Mouse (Mus musculus) E14TG2a.4 (cell line): ENCODE data around the gene Adamts9.

Source experiments
- CTCF ChIP-seq: conservative IDR thresholded peaks from 2 replicates; pipeline ENCODE4 v1.5.1; 2014; ENCODE audit warnings: low read length
- NANOG ChIP-seq: IDR thresholded peaks from 2 replicates; pipeline ENCODE4 v1.6.1; 2014; ENCODE audit warnings: borderline replicate concordance, low read length, mixed read lengths
- POU5F1 ChIP-seq: IDR thresholded peaks from 2 replicates; pipeline ENCODE4 v1.6.1; 2014; ENCODE audit warnings: low read length, borderline replicate concordance

DNA sequence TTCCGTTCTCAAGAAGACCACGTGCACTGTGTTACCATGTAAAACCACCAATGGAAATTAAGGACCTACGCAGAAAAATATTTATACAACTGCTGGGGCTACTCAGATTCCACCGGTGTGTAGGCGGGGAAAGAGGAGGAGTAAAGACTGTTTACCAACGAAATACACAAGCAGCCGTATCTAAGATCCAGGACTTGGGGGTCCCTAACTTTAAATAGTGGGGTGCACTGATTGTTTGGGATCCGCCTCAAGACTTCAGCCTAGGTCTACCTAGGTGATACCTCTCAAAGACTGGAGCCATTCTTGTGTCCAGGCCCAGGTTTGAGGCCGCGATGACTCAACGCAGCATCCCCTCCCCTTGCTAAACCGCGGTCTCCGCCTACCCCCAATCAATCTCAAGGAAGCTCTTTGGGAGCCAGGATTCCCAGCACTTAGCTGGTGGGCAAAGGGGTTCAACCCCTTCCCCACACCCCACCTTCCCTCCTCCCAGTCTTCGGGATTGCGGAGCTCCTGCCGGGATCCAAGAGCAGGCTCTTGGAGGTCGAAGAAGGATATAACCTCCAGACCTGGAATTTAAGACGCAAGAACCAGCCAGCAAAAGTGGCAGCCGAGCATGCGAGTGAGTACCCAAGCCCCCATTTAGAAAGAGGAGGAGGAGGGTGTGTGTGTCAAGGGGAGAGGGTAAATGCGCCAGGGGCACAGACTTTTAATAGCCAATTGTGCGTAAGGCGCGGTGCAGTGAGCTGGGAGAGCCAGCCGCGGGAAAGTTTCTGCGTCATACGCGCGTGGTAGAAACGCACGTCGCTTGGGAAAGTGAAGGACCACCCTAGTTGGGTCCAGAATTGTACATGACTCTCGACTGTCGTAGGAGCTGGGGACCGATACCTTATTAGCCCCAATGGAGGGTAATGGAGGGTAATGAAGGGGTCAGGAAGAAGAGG, 2.8 kb downstream of the Adamts9 start:
- TF ChIP-seq CTCF (no peak), NANOG (no peak), POU5F1 (no peak)
